Mouse (Mus musculus) hematopoietic stem cell, adult 5-6 weeks (primary cell): ENCODE results near the gene Cngb1. TPM values are rescaled to one million over a fixed set of nuclear protein-coding genes. Genes with fewer than 3 reads are reported as not detected.
A peak's percentile ranks its signal among the peaks of the same experiment; 100 is the strongest.

Source experiments
- ATAC-seq, 2 experiments: fragments of 125-278 bp in 1 of 2; replicated peaks in 1 of 2; 2 replicates each; pipeline ENCODE4 v1.8.0; 2016 to 2017; ENCODE audit warnings: inconsistent platforms in 2 of 2, mild to moderate bottlenecking in 2 of 2, moderate number of reproducible peaks in 2 of 2, low read depth in 1 of 2, moderate TSS enrichment in 1 of 2; ENCODE audit not compliant: low FRiP score in 2 of 2, poor library complexity in 2 of 2, severe bottlenecking in 2 of 2, insufficient read depth in 1 of 2, low TSS enrichment in 1 of 2
- total RNA-seq: library from RNA; stranded (forward); fragments of 172-1452, 232-1000 nt; gene quantifications from 2 replicates; pipeline ENCODE4 v1.2.3, GENCODE M21; 2017

Cngb1 gene
- total RNA-seq, 1 experiment from 2014 or later: 18.6 TPM

- ATAC-seq: no peak
Measured at GRCm38 (mm10) chr8:95221045-95221444, 85.3 kb downstream of the Cngb1 start.

GRCm38 (mm10) chr8:95220571-95220998 is 85.8 kb downstream of the Cngb1 start:
- ATAC-seq: no peak

- no peak for ATAC-seq
Measured at GRCm38 (mm10) chr8:95219623-95220022, 86.8 kb downstream of the Cngb1 start.

- ATAC-seq: no peak
Measured at GRCm38 (mm10) chr8:95215709-95216360, 90.5 kb downstream of the Cngb1 start.

GRCm38 (mm10) chr8:95209924-95210323 is 96.5 kb downstream of the Cngb1 start:
- peak in 1 of 2 experiments; percentile 22; a peak in 2 of 4 replicates for ATAC-seq

- ATAC-seq: no peak
Measured at GRCm38 (mm10) chr8:95205946-95206345, 100.4 kb downstream of the Cngb1 start.

GRCm38 (mm10) chr8:95204039-95204380 is 102.4 kb downstream of the Cngb1 start:
- ATAC-seq: peak; percentile 67 to 91

GRCm38 (mm10) chr8:95203326-95204038 is 102.9 kb downstream of the Cngb1 start:
- ATAC-seq: peak; percentile 25 to 49; a peak in 1 of 4 replicates

- no peak for ATAC-seq
Measured at GRCm38 (mm10) chr8:95202649-95203275, 103.6 kb downstream of the Cngb1 start, which contains the start of gene Kifc3. TSS of gene Kifc3 (minus strand) at chr8:95202812.

- no peak for ATAC-seq
Measured at GRCm38 (mm10) chr8:95202056-95202570, 104.3 kb downstream of the Cngb1 start.

GRCm38 (mm10) chr8:95201491-95201890 is 104.9 kb downstream of the Cngb1 start:
- ATAC-seq: no peak

- no peak for ATAC-seq
Measured at GRCm38 (mm10) chr8:95200001-95200405, 106.4 kb downstream of the Cngb1 start.

- no peak for ATAC-seq
Measured at GRCm38 (mm10) chr8:95195728-95196127, 110.7 kb downstream of the Cngb1 start.

GRCm38 (mm10) chr8:95191497-95192175 is 114.7 kb downstream of the Cngb1 start:
- ATAC-seq: no peak
